Mouse (Mus musculus) lung, postnatal 14 days (tissue): ENCODE data around the gene Gm12355.
"Not testable (repeated sequence)": the region's sequence is repeated elsewhere in the genome, so short reads cannot be mapped to it uniquely, and the experiment has no call there.

Source experiments
- DNase-seq: peaks from one replicate; pipeline ENCODE4 v3.0.0; 2021

The Gm12355 gene

GRCm38 (mm10) chr11:98625611-98626410, at the start of gene Gm12355, which contains the start of gene Gsdma3:
Gene Gm12355, minus strand, starts transcription at chr11:98625661.
Gene Gsdma3, plus strand, starts transcription at chr11:98626360.
- no peak for DNase-seq

GRCm38 (mm10) chr11:98673136-98673535, 47.7 kb upstream of the Gm12355 start:
- peak; percentile 62 for DNase-seq

GRCm38 (mm10) chr11:98672482-98672881, 47.0 kb upstream of the Gm12355 start:
- DNase-seq, result no peak

GRCm38 (mm10) chr11:98671857-98672256, 46.4 kb upstream of the Gm12355 start:
- DNase-seq, result no peak

GRCm38 (mm10) chr11:98671284-98671815, 45.9 kb upstream of the Gm12355 start:
- no peak for DNase-seq

GRCm38 (mm10) chr11:98668984-98669383, 43.5 kb upstream of the Gm12355 start:
- no peak for DNase-seq

- DNase-seq, result no peak
Measured at GRCm38 (mm10) chr11:98664091-98664490, 38.6 kb upstream of the Gm12355 start, which contains the start of gene Gsdma. Gene Gsdma, plus strand, starts transcription at chr11:98664351.

GRCm38 (mm10) chr11:98660517-98660916, 35.1 kb upstream of the Gm12355 start:
- DNase-seq, result peak; percentile 17

- DNase-seq, result peak; percentile 68
Measured at GRCm38 (mm10) chr11:98655076-98655475, 29.6 kb upstream of the Gm12355 start.

- no peak for DNase-seq
Measured at GRCm38 (mm10) chr11:98646459-98646858, 21.0 kb upstream of the Gm12355 start, which contains the start of gene Gsdma2. Gene Gsdma2, plus strand, starts transcription at chr11:98646759.

- no peak for DNase-seq
Measured at GRCm38 (mm10) chr11:98645946-98646345, 20.5 kb upstream of the Gm12355 start.

GRCm38 (mm10) chr11:98644757-98645156, 19.3 kb upstream of the Gm12355 start:
- DNase-seq, result no peak

- DNase-seq, result no peak
Measured at GRCm38 (mm10) chr11:98640091-98640490, 14.6 kb upstream of the Gm12355 start.

- no peak for DNase-seq
Measured at GRCm38 (mm10) chr11:98637501-98637900, 12.0 kb upstream of the Gm12355 start.

- peak; percentile 12 for DNase-seq
Measured at GRCm38 (mm10) chr11:98635312-98635970, 10.0 kb upstream of the Gm12355 start.

- DNase-seq, result no peak
Measured at GRCm38 (mm10) chr11:98630646-98631045, 5.2 kb upstream of the Gm12355 start.

- no peak for DNase-seq
Measured at GRCm38 (mm10) chr11:98628706-98629105, 3.2 kb upstream of the Gm12355 start.

GRCm38 (mm10) chr11:98624381-98624780, 1.1 kb downstream of the Gm12355 start:
- DNase-seq, result not testable (repeated sequence)

- DNase-seq, result not testable (repeated sequence)
Measured at GRCm38 (mm10) chr11:98623981-98624380, 1.5 kb downstream of the Gm12355 start.

- no peak for DNase-seq
Measured at GRCm38 (mm10) chr11:98620791-98621190, 4.7 kb downstream of the Gm12355 start.

- DNase-seq, result peak; percentile 40
Measured at GRCm38 (mm10) chr11:98606763-98607162, 18.7 kb downstream of the Gm12355 start.

- DNase-seq, result not testable (repeated sequence)
Measured at GRCm38 (mm10) chr11:98604911-98605310, 20.6 kb downstream of the Gm12355 start.

- DNase-seq, result no peak
Measured at GRCm38 (mm10) chr11:98603953-98604352, 21.5 kb downstream of the Gm12355 start.
